ENCODE assay signal across 8 mouse cellular contexts in the genomic region with DNA sequence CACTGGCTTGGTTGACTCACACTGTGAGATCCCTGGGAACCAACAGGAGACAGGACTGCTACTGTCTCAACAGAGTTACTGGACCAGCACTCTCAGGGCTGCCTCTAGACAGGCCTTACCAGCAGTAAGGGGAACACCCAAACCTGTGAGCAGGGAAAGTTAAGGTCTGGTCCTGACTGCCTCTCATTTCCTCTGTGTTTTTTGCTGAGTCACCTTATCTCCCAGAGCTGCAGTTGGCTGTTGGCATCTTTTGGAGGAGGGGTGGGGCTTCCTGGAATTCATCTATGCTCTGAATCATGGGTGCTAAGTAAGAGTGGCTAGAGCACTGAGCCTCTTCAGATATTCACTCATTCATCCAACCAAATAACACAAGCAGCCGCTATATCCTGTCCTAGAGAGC. TPM values are rescaled to one million over a fixed set of nuclear protein-coding genes. Genes with fewer than 3 reads are reported as not detected.
DNase-seq lines count a peak whose midpoint lies in the region; ATAC-seq lines count a peak whose summit lies in the region.

No protein-coding gene starts in this region.

- no peak overlapping the region for H3K4me3 ChIP-seq in forebrain, embryonic 13.5 days
- no peak overlapping the region for H3K4me3 ChIP-seq in forebrain, embryonic 15.5 days
- peak overlapping the region; percentile 54 for H3K4me3 ChIP-seq in liver, embryonic 12.5 days
- H3K4me3 ChIP-seq in stomach, embryonic 15.5 days (replicated peaks), result no peak overlapping the region

- peaks cover 9% of the 10 kb centered on the region for H3K27me3 ChIP-seq in forebrain, embryonic 13.5 days
- H3K27me3 ChIP-seq in forebrain, embryonic 15.5 days, result no peaks in the 10 kb centered on the region
- H3K27me3 ChIP-seq in liver, embryonic 12.5 days (replicated peaks), result peaks cover 16% of the 10 kb centered on the region; the same call in 1 of the 2 replicates
- peaks cover 12% of the 10 kb centered on the region; the same call in 1 of the 2 replicates for H3K27me3 ChIP-seq in stomach, embryonic 15.5 days (replicated peaks)

- no peaks in the 10 kb centered on the region for H3K9me3 ChIP-seq in forebrain, embryonic 13.5 days (replicated peaks)
- H3K9me3 ChIP-seq in forebrain, embryonic 15.5 days, result no peaks in the 10 kb centered on the region
- no peaks in the 10 kb centered on the region for H3K9me3 ChIP-seq in liver, embryonic 12.5 days (replicated peaks)
- no peaks in the 10 kb centered on the region for H3K9me3 ChIP-seq in stomach, embryonic 15.5 days

- no peaks in the 10 kb centered on the region for H3K36me3 ChIP-seq in forebrain, embryonic 13.5 days (ENCODE audit: poor library complexity, severe bottlenecking)
- H3K36me3 ChIP-seq in forebrain, embryonic 15.5 days, result no peaks in the 10 kb centered on the region
- no peaks in the 10 kb centered on the region for H3K36me3 ChIP-seq in liver, embryonic 12.5 days
- no peaks in the 10 kb centered on the region for H3K36me3 ChIP-seq in stomach, embryonic 15.5 days

- DNase-seq in thymus, postnatal 0 days (ENCODE audit: low spot score), result peak; percentile 34
- no peak for DNase-seq in thymus, adult 18-20 months
- peak; percentile 70 for DNase-seq in heart, adult 8-10 months (ENCODE audit: low spot score)
- DNase-seq in ovary, postnatal 36 days (ENCODE audit: low spot score), result no peak

- H3K4me1 ChIP-seq in forebrain, embryonic 13.5 days, result peaks cover 46% of the 10 kb centered on the region
- peaks cover 39% of the 10 kb centered on the region for H3K4me1 ChIP-seq in forebrain, embryonic 15.5 days
- H3K4me1 ChIP-seq in liver, embryonic 12.5 days, result peaks cover 76% of the 10 kb centered on the region
- H3K4me1 ChIP-seq in stomach, embryonic 15.5 days, result peaks cover 44% of the 10 kb centered on the region

- peak overlapping the region; percentile 25; the same call in 1 of the 2 replicates for H3K27ac ChIP-seq in forebrain, embryonic 13.5 days
- H3K27ac ChIP-seq in forebrain, embryonic 15.5 days (replicated peaks), result no peak overlapping the region
- H3K27ac ChIP-seq in liver, embryonic 12.5 days, result peak overlapping the region; percentile 99
- H3K27ac ChIP-seq in stomach, embryonic 15.5 days, result peak overlapping the region; percentile 78

- 71% methylated on average over 1 of the region's 1 CpGs for WGBS in forebrain, embryonic 13.5 days
- 65% methylated on average over 1 of the region's 1 CpGs for WGBS in forebrain, embryonic 15.5 days
- WGBS in liver, embryonic 12.5 days (ENCODE audit: insufficient replicate concordance), result 23% methylated on average over 1 of the region's 1 CpGs
- 56% methylated on average over 1 of the region's 1 CpGs for WGBS in stomach, embryonic 15.5 days

- H3K4me2 ChIP-seq in forebrain, embryonic 13.5 days, result no peak overlapping the region
- no peak overlapping the region for H3K4me2 ChIP-seq in forebrain, embryonic 15.5 days (replicated peaks)
- H3K4me2 ChIP-seq in liver, embryonic 12.5 days, result peak overlapping the region; percentile 76
- H3K4me2 ChIP-seq in stomach, embryonic 15.5 days, result no peak overlapping the region

- ATAC-seq in forebrain, embryonic 13.5 days, result no peak
- no peak for ATAC-seq in forebrain, embryonic 15.5 days (replicated peaks)
- ATAC-seq in liver, embryonic 12.5 days, result peak; percentile 82
- peak; percentile 65; the same call in 1 of the 2 replicates for ATAC-seq in stomach, embryonic 15.5 days (ENCODE audit: insufficient read depth, low FRiP score, low read depth)

- H3K9ac ChIP-seq in forebrain, embryonic 13.5 days, result no peak overlapping the region
- H3K9ac ChIP-seq in forebrain, embryonic 15.5 days (replicated peaks), result no peak overlapping the region
- peak overlapping the region; percentile 72 for H3K9ac ChIP-seq in liver, embryonic 12.5 days
- no peak overlapping the region for H3K9ac ChIP-seq in stomach, embryonic 15.5 days

RNA-seq across cellular contexts. Expression of a gene that starts 4.0 kb away (rescaled TPM):
- polyA plus RNA-seq in forebrain, embryonic 13.5 days (2015; fragmentation: Nextera tagmentation; extraction: Ambion mirVana), result 9.0 and 12.6 TPM in 2 replicates
- polyA plus RNA-seq in forebrain, embryonic 15.5 days (2015; fragmentation: Nextera tagmentation; extraction: Ambion mirVana), result 27.8 and 29.2 TPM in 2 replicates
- polyA plus RNA-seq in thymus, postnatal 0 days (2015; fragmentation: Nextera tagmentation; extraction: Ambion mirVana), result 0.53 and 0.91 TPM in 2 replicates
- total RNA-seq in heart, adult 8-10 months (2022), result 10 to 100 TPM in 3 of 4 experiments, 1 to 10 TPM in 1; 7.5 to 13.4 (median 11.4) TPM
- polyA plus RNA-seq in liver, embryonic 12.5 days (2016; fragmentation: Nextera tagmentation; extraction: Ambion mirVana), result 1.4 and 1.9 TPM in 2 replicates
- polyA plus RNA-seq in stomach, embryonic 15.5 days (2015; fragmentation: Nextera tagmentation; extraction: Ambion mirVana), result 3.6 and 4.8 TPM in 2 replicates

RNA-seq across cellular contexts. Expression of a gene that starts 44.7 kb away (rescaled TPM):
- polyA plus RNA-seq in forebrain, embryonic 13.5 days (2015; fragmentation: Nextera tagmentation; extraction: Ambion mirVana), result 0.06 and 0.17 TPM in 2 replicates
- polyA plus RNA-seq in forebrain, embryonic 15.5 days (2015; fragmentation: Nextera tagmentation; extraction: Ambion mirVana), result 0.43 and 0.48 TPM in 2 replicates
- polyA plus RNA-seq in thymus, postnatal 0 days (2015; fragmentation: Nextera tagmentation; extraction: Ambion mirVana), result not detected in 2 replicates
- 1 to 10 TPM; 1.0 to 3.1 (median 1.7) TPM for total RNA-seq in heart, adult 8-10 months (2022)
- 0.07 TPM in 1 of 2 replicates, not detected in the other for polyA plus RNA-seq in liver, embryonic 12.5 days (2016; fragmentation: Nextera tagmentation; extraction: Ambion mirVana)
- 0.04 and 0.08 TPM in 2 replicates for polyA plus RNA-seq in stomach, embryonic 15.5 days (2015; fragmentation: Nextera tagmentation; extraction: Ambion mirVana)

Comparison
In these comparisons a context has a peak if more than half of its experiments do, and no peak if none do; other contexts are left out.
1. DNase-seq: peak in thymus, postnatal 0 days (single experiment) and heart, adult 8-10 months (single experiment); none in thymus, adult 18-20 months (0 of 2) and ovary, postnatal 36 days (single experiment).
2. ATAC-seq: peak in liver, embryonic 12.5 days (single experiment) and stomach, embryonic 15.5 days (single experiment); none in forebrain, embryonic 13.5 days (single experiment) and forebrain, embryonic 15.5 days (single experiment).